Mouse (Mus musculus) left cerebral cortex, postnatal 25 days (tissue): ENCODE measurements around the gene Rhox7a. TPM values are rescaled to one million over a fixed set of nuclear protein-coding genes. Genes with fewer than 3 reads are reported as not detected.
"Not testable (repeated sequence)": the region's sequence is repeated elsewhere in the genome, so short reads cannot be mapped to it uniquely, and the experiment has no call there.

ENCODE experiments used
- DNase-seq, 2 experiments: peaks; one replicate each; pipeline ENCODE4 v3.0.0; 2022; ENCODE audit warnings: low spot score in 2 of 2, mixed read lengths in 1 of 2
- intact Hi-C: fragments of 180-260 bp; cut with DNase I; formaldehyde crosslinking; loops from one replicate; pipeline ENCODE4 v1.15.1; 2025
- total RNA-seq, 2 experiments: library from RNA; stranded (reverse); gene quantifications; 2 replicates each; pipeline ENCODE4 v1.2.3; 2021

Rhox7a gene
- not detected for total RNA-seq

DNA sequence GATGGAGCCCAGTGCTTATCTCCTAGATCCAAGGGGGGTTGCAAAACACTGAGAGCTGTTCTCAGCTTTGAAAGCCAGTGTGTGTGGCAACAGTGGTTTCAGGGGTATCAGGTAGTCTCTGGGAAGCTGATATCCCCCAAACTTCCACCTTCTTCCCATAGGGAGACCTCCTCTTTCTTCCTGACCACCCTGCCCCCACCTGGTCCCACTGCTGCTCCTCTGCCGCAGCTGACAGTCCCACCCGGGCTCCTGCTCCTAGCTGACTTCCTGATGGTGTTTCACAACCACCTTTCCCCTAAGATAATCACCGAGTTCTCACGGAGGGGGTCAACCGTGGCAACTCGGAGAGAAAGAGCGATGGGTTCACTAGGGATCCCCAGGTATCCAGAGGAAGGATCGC, at the start of gene Rhox7a:
Rhox7a (plus strand) TSS at position 301 of the 400 bp plus-strand sequence.
- DNase-seq, intact Hi-C loops: not testable (repeated sequence)

DNA sequence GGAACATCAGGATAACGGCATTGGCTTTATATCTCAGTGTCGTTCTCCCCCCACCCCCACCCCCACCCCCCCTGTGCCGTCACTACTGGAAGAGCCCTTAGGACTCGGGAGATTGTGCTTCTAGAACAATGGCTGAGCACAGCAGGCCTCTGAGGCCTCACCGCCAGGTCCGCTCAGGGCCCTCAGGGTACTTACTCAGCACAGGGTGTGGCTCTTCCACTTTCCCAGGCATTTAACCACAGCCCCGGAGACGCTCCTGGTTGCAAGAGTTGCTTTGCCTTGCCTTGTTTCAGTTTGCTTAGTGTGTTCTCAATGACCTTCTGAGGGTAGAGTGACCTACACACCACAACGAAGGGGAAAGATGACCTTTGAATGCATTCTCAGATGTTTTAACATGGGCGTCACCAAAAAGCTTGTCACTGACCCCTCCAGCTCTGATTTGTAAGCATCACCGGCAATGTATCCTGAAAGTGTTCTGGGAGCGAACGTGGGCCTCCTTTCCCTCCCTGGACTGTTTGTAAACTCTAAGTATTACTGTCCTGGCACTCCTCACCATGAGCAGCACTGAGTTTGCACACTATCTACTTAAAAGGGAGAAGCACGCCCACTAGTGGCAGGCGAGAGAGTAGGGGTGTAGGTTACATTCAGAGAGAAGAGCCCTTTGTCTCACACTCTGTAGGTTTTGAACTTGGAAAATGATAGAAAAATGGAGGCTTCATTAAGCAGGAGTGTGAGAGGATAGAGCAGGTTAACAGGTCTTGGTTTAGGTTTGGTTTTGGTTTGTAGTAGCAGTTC, 24.0 kb upstream of the Rhox7a start:
- intact Hi-C loops, result no loop called here
- no peak for DNase-seq

DNA sequence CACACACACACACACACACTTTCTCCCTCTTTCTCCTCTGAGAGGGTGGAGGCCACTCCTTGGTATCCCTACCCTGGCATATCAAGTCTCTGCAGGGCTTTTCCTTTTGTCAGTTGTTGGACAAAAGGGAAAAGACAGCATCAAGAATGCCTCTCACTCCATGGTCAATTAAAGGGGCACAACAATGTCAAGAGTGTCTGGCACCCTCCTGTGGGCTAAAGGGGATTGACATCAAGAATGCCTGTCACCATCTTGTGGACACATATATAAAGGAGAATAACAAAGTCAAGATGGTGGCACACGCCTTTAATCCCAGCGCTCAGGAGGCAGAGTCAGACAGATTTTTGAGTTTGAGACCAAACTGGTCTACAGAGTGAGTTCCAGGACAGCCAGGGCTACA, 22.1 kb upstream of the Rhox7a start:
- intact Hi-C loops, result no loop called here
- no peak for DNase-seq

DNA sequence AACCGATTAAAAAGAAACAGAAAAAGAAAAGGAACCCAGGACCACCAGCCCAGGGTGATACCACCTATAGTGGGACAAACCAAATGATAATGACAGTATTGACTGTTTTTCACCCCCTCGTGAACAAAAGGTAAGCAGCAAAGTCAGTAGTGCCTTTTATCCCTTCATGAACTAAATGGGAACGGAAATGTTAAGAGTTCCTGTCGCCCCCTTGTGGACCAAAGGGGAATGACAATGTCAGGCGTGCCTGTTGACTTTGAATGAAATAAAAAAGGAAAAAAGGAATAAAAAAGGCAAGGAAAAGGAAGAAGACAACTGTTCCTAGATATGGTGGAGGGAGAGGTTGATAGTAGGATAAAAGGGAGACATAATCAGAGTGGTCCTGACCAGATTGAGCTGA, 20.3 kb upstream of the Rhox7a start:
- DNase-seq, result peak in 1 of 2 experiments; percentile 3
- intact Hi-C loops, result no loop called here

DNA sequence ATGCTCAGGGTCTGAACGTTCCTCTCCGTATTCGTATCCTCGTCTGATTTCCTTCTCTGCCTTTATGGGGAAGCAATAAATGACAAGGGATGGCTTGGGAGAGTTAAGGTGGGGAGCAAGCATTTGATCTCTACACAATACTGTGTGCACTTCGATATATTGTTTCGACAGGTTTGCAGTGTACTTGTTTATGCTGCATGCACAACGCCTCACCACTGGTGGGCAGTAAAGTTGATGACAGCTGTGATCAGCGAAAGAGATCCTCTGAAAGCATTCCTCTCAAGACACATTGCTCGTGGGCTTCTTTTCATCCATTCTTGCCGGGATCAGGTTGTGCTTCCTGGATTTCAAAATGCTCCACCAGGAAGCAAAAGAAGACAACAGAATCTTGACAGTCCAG, 15.8 kb upstream of the Rhox7a start:
- DNase-seq, result peak in 1 of 2 experiments; percentile 1
- intact Hi-C loops, result no loop called here

DNA sequence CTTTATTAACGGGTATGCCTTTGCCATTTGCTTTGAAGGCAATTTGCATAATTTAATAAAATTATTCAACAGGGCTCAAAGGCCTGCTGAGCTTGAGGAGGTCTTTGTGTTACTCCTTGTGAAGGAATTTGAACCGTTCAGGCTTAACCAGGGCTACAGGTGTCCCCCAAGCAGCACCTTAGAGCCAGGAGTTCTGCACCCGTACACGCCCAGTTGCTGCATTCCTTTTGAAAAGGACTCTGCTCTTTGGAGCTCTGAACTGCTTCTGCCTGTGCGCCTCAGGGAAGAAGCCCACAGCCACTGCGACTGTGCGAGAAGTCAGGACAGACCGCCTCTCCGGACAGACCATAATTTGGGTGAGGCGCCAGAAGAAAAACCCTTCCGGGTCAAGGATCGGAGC, 4.9 kb upstream of the Rhox7a start, which contains the start of gene Rhox6:
Rhox6 (plus strand) TSS at position 301 of the 400 bp plus-strand sequence.
- DNase-seq, intact Hi-C loops: not testable (repeated sequence)

DNA sequence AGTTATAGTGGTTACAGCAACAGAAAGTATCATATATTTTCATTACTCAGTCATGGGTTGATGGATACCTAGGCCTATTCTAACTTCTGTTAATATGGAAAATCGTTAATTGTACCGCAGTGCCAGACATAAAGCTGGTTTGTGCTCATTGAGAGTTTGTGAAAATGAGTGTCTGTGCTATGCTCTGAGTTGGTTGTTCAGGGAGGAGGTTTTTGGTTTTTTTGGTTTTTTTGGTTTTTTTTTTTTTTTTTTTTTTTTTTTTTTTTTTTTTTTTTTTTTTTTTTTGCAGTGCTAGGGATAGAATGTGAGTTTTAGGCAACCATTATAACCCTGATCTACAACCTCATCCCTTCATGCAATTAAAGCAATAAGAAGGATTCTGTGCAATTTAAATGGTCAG, 40.2 kb downstream of the Rhox7a start:
- intact Hi-C loops, result no loop called here
- DNase-seq, result no peak

DNA sequence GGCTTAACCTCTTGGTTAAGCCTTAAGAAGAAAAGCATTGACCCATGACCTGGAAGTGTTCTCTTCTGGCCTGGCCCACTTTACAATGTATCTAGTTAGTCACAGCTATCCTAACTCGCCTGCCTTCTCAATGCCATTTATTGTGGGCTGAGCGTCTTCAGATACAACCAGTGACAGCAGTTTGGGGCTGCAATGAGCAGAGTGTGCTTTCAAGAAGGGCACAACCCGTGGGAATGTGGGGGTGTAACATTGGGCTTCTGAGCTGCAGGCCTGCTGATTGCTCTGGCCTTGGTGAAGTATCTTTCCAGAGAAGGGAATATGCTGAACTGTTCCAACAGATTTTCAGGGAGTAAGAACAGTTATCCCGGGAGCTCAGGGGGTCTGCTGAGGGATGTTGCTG, 47.4 kb downstream of the Rhox7a start, which contains the start of gene Rhox8:
Rhox8 (minus strand) TSS at position 101 of the 400 bp plus-strand sequence.
- DNase-seq, result no peak

More for the DNA sequence above, 47.4 kb downstream of the Rhox7a start, which contains the start of gene Rhox8:
- intact Hi-C loops, result no loop called here

Other genes with a start within 250 kb of the Rhox7a start
- not detected for gene Rhox4f, start 224.0 kb upstream of the Rhox7a start, total RNA-seq
- not detected for gene Rhox3g, start 203.1 kb upstream of the Rhox7a start, total RNA-seq
- gene Rhox2g, start 188.2 kb upstream of the Rhox7a start, total RNA-seq, result not detected
- not detected for gene Rhox4g, start 180.4 kb upstream of the Rhox7a start, total RNA-seq
- gene Rhox3h, start 162.9 kb upstream of the Rhox7a start, total RNA-seq, result not detected
- gene Rhox2h, start 158.4 kb upstream of the Rhox7a start, total RNA-seq, result not detected
- gene Rhox5, start 26.8 kb upstream of the Rhox7a start, total RNA-seq, result not detected
- gene Rhox6, start 4.8 kb upstream of the Rhox7a start, total RNA-seq, result not detected
- gene Rhox8, start 47.3 kb downstream of the Rhox7a start, total RNA-seq, result not detected
- not detected for gene Rhox7b, start 65.5 kb downstream of the Rhox7a start, total RNA-seq
- not detected for gene Rhox9, start 70.1 kb downstream of the Rhox7a start, total RNA-seq
- not detected for gene Btg1-ps1, start 187.1 kb downstream of the Rhox7a start, total RNA-seq
- not detected for gene Btg1-ps2, start 211.4 kb downstream of the Rhox7a start, total RNA-seq
- not detected for gene Rhox10, start 234.8 kb downstream of the Rhox7a start, total RNA-seq